Mouse (Mus musculus) erythroblast, embryonic 14.5 days (primary cell): Measurements from ENCODE around the gene Rap1gds1.

Source experiments
- GATA1 ChIP-seq: IDR thresholded peaks from 2 replicates; pipeline ENCODE4 v1.6.1; 2012; ENCODE audit warnings: low read length, inconsistent platforms, mixed read lengths
- TAL1 ChIP-seq: IDR thresholded peaks from 3 replicates; pipeline ENCODE4 v1.6.1; 2012; ENCODE audit warnings: low read length, inconsistent platforms, mixed read lengths

- TF ChIP-seq GATA1: no peak
- TF ChIP-seq TAL1: no peak
Observed at GRCm38 (mm10) chr3:139095894-139096293, 20.9 kb upstream of the Rap1gds1 start.
